Mouse (Mus musculus): Measurements from ENCODE around the gene Col4a4.

Col4a4 gene

GRCm38 (mm10) chr1:82578320-82578719 lies 8.3 kb downstream of the Col4a4 start:
- DNase-seq (ENCODE audit: extremely low read depth, low read depth), result no peak

DNA sequence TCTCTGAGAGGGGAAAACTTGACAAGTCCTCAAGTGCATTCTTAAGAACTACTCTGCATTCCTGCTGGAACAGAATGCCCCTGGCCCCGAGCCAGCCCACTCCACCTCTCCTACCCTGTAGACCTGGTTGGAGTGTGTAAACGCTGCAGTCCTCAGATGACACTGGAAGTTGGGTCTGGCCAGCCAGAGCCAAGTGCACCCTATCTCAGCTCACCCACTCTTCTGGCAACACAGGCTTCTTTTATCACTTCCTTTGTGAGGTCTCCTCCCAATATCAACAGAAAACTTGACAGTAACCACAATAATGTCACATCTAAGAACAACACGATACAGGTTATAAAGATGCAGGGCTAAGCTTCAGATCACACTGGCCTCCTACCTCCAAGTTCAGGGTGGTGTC lies 8.7 kb downstream of the Col4a4 start:
- peak; percentile 72 for DNase-seq (ENCODE audit: extremely low read depth, low read depth)

DNA sequence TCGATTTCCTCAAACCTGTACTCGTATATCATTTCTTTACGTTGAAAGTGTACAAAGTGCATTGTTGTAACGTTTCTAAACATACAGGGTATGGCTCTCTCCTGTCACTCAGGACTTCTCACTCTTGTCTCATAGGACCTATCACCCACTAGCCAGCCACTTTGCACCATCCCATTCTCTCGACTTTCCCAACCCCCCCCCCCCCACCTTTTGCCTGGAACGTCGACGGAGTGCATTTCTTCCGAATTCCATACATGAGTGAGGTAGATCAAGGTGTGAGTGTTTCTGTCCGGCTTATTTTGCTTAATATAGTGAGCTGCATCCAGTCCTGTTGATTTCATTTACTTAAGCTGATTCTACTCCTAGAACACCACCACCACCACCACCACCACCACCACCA lies 9.3 kb downstream of the Col4a4 start:
- DNase-seq (ENCODE audit: extremely low read depth, low read depth), result no peak

DNA sequence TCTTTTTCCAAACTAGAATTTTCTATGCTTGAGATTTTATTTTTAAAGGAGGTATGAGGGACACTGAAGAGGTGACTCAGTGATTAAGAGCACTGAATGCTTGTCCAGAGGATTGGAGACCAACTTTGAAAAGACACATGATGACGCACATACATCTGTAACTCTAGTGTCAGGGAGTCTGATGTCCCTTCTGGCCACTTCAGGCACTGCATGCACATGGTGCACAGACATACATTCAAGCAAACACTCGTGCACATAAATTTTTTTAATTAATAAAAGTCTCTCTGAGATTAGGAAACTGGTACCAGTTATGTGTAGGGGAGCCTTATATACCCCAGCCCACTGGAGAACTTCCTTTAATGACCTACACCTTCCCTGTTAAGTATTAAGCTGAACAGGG lies 10.5 kb downstream of the Col4a4 start:
- DNase-seq (ENCODE audit: extremely low read depth, low read depth), result no peak

GRCm38 (mm10) chr1:82575681-82576080 lies 11.0 kb downstream of the Col4a4 start:
- no peak for DNase-seq (ENCODE audit: extremely low read depth, low read depth)

DNA sequence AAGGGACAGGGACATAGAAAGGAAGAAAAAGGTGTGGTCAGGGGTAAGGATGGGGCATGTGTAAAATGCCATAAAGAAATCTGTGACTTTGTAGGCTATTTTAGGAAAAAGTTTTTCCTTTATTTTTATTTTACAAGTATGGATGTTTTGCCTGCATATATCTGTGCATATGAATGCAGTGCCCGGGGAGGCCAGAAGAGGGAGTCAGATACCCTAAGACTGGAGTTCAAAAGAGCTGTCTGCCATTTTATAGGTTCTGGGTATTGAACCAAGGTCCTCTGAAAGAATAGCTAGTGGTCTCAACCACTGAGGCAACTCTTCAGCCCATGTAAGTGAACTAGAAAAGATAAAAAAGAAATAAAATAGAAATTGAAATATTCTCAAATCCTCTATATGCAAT lies 14.9 kb downstream of the Col4a4 start:
- peak; percentile 33 for DNase-seq (ENCODE audit: extremely low read depth, low read depth)

- no peak for DNase-seq (ENCODE audit: extremely low read depth, low read depth)
Measured at GRCm38 (mm10) chr1:82569405-82569804, 17.2 kb downstream of the Col4a4 start.

DNA sequence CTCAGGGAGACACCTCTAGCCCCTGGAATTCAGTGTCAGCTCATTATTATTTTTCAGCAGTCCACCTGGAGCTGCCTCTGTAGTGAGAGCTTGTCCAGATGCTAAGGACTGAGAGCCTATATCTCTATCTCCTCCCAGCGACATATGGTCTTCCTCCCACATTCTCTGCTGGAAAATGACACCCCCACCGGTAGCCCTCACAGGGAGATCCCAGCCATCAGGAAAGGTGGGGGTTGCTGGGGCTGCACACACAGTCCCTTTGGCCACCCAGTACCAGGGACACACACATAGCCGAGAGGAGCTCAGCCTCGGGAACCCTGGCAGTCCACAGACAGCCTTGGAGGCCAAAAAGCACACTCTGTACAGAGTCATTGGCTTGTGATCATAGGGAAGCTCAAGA lies 26.4 kb downstream of the Col4a4 start:
- DNase-seq (ENCODE audit: extremely low read depth, low read depth), result no peak

- DNase-seq (ENCODE audit: extremely low read depth, low read depth), result no peak
Measured at GRCm38 (mm10) chr1:82554889-82555288, 31.8 kb downstream of the Col4a4 start.

- DNase-seq (ENCODE audit: extremely low read depth, low read depth), result no peak
Measured at GRCm38 (mm10) chr1:82554443-82554850, 32.2 kb downstream of the Col4a4 start.

DNA sequence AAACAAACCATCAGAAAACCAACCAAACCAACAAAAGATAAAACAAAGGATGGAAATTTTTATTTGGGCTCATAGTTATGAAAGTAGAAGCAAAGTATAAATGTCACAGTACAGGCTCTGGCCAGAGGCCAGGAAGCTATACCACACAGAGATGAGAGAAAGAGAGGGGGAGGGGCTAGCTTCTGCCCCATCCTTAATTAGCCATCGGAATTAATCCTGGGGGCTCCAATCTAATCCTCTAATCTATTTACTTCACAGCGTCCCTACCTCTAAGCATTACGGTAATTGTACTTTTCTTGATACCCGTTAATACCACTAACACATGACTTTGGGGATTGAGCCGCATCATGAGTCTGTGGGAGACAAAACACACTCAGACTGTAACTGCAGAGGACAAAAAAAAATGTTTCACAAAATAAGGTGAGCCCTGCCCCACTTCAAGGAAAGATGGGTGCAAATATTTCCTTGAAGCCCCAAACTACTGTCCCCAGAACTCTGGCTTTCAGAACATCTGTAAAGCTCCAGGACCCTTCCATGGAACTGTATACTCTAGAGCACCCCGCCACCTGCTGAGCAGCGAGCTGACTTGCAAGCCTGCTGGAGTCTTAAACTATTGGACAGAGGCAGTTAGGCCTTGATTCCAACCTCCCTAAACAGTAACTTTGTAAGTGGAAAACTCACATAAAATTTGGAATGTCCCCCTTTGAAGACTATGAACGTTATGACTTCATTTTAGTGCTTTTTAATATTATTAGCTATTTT lies 41.3 kb downstream of the Col4a4 start:
- no peak for DNase-seq (ENCODE audit: extremely low read depth, low read depth)

DNA sequence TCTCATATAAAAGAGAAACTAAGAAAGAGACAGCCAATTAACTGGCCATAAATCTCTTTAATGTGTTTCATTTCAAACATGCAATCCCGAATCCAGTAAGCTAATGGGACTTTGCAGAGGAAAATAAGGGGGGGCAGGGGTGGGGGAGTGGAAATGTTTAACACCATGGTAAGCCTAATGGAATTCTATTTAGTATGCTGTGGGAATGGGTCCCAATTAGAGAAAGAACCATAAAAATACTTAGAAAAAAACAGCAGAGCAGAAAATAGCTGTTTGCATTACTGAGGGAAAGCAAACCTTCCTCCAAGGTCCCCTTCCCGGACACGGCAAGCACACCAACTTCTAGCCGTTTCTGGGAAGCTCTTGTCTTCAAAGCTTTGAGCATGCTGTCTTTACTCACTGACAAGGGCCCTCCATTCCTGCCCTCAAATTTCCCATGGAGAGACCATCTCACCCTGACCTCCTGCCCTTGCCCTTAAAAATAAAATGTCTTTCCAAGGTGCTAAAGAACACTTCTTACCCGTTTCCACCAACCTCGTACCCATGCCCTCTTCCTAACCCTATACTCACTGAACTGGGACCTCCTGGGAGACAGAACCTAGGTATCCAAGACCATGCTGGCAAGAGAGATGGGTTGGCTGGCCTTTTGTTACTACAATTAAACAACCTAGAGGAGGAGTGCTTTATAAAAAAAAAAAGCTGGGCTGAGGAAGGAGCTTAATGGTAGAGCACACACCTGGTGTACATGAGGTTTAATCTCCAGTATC lies 42.0 kb downstream of the Col4a4 start:
- DNase-seq (ENCODE audit: extremely low read depth, low read depth), result no peak

- no peak for DNase-seq (ENCODE audit: extremely low read depth, low read depth)
Measured at GRCm38 (mm10) chr1:82543934-82544333, 42.7 kb downstream of the Col4a4 start.

- no peak for DNase-seq (ENCODE audit: extremely low read depth, low read depth)
Measured at GRCm38 (mm10) chr1:82540056-82540455, 46.6 kb downstream of the Col4a4 start.

GRCm38 (mm10) chr1:82537848-82538247 lies 48.8 kb downstream of the Col4a4 start:
- no peak for DNase-seq (ENCODE audit: extremely low read depth, low read depth)

GRCm38 (mm10) chr1:82536515-82537174 lies 50.0 kb downstream of the Col4a4 start:
- no peak for DNase-seq (ENCODE audit: extremely low read depth, low read depth)

DNA sequence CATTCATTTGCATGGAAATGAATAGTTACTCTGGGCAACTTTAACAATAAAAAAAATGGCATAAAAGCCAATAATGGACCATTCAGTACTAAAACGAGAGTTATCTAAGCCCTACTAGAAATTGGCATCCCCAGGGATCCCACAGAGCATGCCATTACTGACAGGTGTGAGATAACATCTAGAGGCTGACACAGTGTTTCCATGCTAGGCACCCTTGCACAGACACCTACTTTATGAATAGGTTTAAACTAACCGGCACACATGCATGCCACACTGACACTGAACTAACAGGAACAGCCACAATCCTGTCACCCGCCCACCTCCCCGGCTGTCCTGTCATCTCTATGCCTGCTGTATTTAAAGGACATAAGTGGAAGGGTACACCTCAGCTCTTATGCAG lies 58.7 kb downstream of the Col4a4 start:
- no peak for DNase-seq (ENCODE audit: extremely low read depth, low read depth)

DNA sequence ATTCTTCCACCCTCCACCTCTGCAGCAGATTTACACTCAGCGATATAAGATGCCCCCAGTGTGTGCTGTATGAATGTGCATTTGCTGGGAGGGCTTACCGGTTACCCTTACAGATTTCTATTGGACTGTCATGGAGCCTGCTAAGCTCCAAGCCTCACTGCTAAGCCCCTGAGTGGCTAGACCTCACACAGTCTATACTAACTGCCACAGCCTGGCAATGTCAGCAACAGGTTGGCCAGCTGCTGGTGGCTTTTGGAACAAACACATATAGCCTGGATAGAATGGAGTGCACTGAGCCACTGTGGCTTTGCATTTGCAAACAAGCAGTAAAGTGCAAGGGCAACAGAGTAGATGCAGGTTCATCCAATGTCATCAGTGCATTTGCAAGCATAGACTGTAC lies 94.7 kb downstream of the Col4a4 start:
- DNase-seq (ENCODE audit: extremely low read depth, low read depth), result no peak

- DNase-seq (ENCODE audit: extremely low read depth, low read depth), result no peak
Measured at GRCm38 (mm10) chr1:82486371-82486770, 100.3 kb downstream of the Col4a4 start.

DNA sequence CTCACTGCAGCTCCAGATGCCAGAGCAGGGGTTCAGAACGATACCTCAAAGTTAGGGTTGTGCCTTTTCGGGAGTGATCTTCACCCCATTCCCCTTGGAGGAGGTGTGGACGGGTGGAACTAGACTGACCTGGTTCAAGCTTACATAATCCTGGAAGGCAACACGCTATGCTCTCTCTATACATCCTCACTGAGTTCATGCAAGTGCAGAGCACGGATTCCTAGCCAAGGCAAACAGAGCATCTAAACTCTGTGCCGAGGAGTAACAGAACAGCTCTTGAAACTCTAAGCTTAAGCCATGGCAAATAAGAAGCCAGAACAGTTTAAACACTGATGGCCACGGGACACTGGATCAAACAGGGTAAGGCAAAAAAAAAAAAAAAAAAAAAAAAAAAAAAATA lies 104.3 kb downstream of the Col4a4 start:
- DNase-seq (ENCODE audit: extremely low read depth, low read depth), result no peak

- DNase-seq (ENCODE audit: extremely low read depth, low read depth), result no peak
Measured at GRCm38 (mm10) chr1:82479696-82480487, 106.8 kb downstream of the Col4a4 start.

DNA sequence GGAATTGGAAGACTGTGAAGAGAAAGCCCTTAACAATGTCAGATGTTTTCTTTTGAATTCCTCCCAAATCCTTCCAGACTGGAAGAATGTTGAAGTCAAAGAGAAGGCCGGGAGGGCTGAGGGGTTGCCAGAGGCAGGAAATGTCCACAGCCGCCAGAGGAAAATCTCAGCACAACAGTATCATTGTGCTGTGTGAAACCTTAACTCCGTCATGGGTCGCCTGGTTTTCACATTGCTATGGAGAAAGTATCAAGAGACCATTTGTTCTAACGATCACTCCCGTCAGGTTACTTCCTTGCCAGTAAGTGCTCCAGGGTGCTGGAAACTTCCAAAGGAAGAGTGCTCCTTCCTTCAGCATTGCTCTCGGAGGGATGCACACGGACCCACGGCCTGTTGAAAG lies 109.9 kb downstream of the Col4a4 start:
- DNase-seq (ENCODE audit: extremely low read depth, low read depth), result no peak
